Mouse (Mus musculus): ENCODE data around the gene Galnt17.

Galnt17 gene

DNA sequence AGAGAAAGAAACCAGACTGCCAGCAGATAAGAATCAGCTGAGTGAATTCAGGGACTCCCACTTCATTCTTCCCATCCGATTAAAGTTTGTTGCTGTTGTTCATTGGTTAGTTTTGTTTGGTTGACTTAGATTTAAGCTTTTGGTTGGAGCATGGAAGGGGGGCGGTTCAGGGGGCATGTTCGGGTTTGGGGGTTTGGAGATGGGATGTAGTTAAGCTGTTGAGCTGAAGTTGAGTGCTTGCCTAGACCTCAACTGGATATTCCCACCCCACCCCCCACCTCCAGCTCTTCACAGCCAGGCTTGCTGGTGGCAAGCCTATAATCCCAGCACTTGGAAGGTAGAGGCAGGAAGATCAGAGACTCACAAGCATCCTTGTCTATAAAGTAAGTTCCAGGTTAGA is at the start of gene Galnt17:
Gene Galnt17, minus strand, starts transcription at position 101 of the 400 bp plus-strand sequence.
- DNase-seq, result no peak

DNA sequence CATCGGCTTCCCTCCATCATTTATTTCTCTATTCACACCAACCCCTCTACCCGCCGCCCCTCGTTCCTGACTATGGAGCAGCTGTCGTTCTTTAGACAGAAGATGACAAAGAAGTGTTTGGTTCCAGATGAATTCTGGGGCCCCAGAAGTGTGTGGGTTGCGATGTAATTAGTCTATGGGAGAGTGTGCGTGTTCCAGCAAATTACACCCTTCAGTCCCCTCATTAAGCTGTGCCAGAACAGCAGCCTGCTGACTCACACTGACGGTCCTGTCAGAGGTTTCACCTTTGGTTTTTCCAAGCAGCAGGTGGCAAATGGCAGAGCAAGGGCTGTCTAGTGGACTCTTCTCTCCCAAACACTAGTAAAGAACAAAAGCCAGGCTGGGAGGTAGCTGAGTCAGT is 26.2 kb upstream of the Galnt17 start:
- no peak for DNase-seq

DNA sequence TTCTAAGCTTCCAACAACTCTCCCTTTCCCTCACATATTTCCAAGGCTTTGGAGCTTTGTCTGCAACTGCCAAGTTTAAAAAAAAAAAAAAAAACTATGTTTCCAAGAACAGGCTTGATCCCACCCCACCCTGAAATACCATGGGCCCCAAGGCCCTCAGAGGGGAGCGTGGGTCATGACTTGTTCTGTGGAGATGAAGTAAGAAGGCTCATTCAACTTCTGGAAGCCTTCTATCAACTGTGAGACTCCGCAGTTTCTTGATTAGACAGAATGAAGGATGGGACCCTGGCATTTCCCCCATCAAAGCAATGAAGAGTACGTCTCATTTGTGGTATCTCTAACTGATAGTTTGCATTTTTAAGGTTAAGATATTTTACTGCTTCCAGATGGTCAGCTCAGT is 13.0 kb upstream of the Galnt17 start:
- DNase-seq, result peak; percentile 36

DNA sequence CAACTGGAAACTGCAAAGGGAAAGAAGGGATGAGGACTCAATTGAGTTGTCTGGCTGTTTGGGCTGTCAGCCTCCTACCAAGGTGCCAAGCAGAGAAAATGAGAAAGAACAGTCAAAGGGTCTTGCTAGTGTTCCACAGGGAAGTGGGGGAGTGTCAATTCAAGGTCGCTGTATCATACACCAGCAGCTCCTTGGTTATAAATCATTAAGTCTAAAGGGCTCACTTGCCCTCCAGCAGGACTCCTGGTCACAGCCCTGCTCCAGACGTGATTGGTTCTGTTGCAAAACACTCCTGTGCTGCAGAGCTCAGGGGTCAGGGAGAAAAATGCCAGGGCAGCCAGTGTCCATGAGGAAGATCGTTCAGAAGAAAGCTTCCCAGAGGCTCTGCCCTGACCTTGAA is 11.3 kb upstream of the Galnt17 start:
- DNase-seq, result no peak

DNA sequence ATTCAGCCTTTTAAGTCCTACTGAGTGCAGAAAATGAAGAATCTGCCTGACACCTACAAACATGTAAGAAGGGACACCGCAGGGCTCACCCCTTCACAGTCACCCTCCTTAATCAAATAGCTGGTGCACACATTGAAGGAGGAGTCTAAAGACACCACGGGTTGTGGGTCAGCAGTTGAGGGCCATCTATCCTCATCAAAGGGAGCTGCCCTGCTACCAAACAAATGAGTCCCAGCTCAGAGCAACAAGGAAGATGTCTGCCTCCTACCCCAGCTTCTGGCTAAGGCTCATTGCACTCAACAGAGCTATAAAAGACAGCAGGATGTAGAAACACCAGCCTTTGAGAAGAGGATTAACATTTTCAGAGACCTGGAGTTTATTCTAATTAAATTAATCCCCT is 10.8 kb upstream of the Galnt17 start:
- no peak for DNase-seq

DNA sequence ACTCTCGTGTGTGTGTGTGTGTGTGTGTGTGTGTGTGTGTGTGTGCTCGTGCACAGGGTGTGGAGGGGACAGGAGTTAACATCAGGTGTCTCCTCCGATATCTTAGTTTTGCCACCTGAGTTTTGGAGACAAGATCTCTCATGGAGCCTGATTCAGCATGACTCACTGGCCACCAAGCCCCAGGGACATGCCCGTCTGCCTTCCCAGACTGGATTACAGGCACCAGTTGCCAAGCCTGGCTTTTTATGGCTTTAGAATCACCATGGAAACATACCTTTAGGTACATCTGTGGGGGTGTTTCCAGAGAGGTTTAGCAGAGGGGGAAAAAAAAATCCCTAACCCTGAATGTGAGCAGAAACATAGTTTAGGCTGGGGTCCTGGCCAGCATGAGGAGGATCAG is 6.7 kb upstream of the Galnt17 start:
- DNase-seq, result no peak

DNA sequence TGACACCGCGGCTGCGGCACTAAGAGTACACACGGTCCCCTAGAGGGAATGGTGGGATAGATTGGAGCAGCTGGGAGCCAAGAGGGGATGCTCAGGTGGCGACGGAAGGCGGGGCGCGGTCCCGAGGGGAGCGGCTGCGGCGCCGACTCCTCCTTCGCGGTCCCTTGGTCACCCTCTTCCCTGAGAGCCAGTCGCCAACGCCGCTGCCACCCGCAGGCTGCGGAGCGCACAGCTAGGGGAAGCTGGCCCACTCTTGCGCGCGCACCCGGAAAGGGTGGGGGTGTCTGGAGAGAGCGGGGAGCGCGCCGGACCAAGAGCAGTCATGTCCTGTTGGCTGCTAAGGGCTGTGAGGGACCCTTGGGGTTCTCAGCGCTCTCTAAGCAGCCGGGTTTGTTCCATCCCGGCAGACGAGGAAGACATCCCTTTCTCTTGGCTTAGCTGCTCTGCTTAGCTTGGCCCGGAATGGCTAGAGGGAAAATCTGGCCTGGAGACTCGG is 593 bp downstream of the Galnt17 start:
- peak; percentile 75 for DNase-seq

DNA sequence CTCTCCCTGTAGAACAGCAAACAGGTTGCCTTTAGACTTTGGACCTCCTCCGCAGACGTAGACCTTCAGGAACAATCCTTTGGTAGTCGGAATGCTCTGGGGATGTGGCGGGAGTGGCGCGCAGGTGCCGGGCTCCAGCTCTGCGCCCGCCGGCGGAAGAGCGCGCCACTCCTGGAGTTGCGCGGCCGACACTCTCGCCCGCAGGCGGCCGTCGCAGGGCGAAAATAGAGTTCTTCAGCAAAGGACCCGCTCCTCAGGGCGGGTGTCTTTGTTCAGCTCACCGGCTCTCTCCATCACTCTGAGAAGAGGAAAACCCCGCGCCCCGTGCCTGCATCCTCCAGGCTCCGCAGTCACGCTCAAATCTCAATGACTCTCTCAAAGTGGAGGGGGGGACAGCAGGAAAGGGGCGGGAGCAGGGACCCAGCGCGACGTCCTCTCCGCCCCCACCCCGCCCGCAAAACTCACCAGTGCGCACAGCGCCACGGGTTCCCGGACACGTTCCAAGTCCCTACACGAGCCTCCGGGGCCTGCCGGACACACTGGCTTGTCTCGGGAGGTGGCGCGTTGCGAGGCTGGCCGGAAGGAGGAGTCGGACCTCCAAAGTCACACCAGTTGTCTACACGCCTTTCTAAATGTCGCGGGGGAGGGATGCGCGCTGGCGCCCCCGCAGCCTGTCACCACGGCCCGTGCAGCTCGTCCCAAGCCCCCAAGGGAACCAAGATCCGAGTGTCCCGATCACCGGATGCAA is 1.2 kb downstream of the Galnt17 start:
- peak; percentile 57 for DNase-seq

DNA sequence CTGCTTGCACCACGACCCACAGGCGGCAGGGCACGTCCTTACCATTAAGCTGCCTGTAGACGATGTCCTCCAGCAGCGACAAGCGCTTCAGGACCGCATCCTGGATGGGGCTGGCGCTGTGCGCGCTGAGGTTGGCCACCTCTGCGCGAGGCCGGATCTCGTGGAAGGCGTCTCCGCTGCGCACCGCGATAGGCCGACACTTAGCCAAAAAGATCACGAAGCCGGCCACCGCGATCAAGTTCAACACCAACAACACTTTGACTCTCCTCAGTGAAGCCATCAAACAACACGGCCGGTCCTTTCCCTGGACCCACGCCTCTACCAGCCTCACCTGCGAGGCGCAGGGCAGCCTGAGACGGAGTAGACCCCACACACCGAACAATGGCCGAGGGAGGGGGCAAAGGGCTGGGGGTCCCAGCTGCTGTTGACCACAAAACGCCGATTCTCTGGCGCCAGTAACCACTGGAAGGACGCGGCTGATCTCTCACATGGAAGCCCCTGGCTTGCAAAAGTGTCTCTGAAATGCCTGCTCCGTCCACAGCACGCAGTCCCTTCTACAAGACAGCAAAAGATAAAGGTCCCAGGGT is 1.9 kb downstream of the Galnt17 start:
- peak; percentile 12 for DNase-seq

DNA sequence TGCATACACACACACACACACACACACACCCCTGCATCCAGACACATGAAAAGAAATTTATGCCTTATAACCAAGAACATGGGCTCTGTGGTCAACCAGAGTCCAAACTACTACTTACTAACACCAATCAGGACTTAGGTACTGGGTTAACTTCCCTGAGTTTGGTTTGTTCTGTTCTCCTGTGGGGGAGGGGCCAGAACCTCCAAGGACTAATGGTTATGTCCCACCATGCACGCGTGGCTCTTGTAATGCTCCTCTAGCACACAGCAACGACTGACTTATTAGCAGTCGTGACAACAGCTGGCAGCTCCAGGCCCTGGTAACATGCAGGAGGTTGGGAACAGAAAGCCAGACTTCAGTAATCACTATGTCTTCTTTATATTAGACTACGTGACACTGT is 3.1 kb downstream of the Galnt17 start:
- no peak for DNase-seq

DNA sequence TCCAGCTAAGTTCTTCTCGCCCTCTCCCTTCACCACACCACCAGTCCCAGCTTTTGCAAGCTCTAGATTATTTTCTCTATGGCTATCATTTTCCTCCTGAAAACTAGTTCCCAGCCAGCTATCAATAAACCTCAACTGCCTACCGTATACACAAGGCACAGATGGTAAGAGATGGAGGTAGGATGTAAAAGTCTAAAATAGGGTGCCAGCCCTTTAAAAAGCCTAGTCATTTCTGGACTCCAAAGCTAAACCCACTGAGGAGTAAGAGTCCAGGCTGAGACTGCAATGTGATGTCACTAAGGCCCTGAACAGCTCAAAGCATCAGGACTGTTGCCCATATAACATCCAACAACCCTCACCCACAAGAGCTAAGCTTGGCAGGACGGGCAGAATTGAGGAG is 6.8 kb downstream of the Galnt17 start:
- no peak for DNase-seq

DNA sequence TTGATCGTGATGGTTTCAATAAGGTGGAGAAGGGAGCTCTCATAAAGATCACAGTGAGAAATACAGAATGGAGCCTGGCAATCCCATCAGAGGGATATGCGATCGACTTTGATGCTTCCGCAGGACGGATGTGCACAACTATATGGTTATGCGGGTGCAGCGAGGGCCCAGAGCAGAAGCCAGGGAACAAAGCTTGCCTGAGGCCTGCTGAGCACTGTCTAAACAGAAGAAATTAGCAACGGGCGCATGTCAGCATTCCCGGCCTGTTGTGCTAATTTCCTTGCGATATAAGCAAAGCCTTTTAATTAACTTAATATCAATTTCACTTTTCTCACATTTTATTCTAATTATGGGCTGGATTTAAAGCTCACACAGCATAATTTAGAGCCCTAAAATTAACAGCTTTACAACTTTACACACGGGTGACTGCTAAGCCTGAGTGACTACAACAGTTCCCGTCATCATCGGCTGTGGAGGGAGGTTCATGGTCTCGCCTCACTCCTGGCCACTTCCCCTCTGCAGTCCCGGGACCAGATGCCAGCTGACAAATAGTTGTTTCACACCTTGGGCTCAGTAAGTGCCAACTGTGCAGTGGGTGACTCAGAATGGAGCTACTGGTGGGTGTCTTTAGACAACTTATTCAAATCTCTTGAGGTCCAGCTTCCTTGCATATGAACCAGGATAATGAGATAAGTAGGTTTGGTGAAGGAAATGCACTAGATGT is 14.4 kb downstream of the Galnt17 start:
- no peak for DNase-seq

DNA sequence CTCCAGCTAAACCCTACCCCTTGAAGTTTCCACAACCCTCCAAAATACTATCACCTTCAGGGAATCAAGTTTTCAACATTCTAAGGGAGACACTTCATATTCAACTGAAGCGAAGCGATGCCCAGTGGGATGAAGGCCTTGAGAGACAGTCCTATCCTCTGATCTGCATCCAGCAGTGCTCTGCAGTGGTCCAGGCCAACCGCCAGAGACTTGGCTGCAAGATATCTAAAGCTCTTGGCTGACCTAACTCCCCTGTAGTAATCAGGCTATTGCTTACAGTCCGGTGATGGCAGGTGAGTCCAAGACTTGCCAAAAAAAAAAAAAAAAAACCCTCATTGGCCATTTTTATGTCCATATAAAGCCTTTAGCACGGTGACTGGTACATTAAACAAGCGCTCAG is 21.2 kb downstream of the Galnt17 start:
- DNase-seq, result no peak

DNA sequence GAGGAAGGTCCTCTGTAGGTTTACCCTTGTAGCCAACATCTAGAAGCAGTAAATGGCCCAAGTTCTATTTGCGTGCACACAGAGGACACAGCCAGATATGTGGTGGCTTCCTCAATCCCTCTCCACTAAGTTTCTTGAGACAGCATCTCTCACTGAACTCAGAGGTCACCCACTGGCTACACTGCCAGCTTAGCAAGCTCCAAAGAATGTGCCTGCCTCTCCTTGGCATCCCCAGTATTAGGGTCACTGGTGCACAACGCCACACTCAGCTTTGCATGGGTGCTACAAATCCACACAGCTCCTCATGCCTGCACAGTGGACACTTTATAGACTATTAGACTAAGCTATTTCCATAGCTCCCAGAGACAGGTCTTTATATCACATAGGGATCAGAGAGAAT is 21.6 kb downstream of the Galnt17 start:
- DNase-seq, result no peak

DNA sequence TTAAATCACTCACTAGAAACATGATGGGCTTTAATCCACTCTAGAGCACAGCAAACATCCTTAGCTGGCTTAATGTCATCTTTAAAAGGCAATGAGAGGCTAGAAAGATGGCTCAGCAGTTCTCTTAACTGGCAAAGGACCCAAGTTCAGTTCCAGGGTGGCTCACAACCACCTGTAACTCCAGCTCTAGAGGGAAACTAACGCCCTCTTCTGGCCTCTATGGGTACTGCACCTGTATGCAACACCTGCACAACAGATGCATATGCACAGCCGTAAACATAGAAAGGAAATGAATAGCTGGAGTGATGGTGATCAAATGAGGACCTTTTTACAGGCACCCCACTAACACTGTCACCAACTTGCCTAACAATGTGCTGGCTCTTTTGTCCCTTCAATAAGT is 27.9 kb downstream of the Galnt17 start:
- no peak for DNase-seq

DNA sequence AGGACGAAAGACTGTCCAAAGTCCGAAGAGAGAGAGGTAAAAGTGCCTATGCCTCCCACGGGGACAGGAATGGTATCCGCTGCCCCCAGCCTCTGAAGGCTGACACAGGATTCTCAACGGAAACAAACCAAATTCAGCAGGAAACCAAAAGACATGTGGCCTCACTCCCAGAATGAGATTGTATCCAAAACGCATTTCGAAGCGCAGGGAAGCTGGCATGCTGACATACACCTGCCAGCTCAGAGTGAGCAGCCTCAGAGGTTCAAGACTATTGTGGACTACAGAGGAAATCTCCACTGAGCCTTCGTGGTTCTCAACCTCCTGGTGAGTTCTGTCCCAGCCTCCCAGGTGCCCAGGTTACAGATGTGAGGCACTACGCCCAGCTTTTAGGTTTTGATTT is 29.0 kb downstream of the Galnt17 start:
- DNase-seq, result no peak

DNA sequence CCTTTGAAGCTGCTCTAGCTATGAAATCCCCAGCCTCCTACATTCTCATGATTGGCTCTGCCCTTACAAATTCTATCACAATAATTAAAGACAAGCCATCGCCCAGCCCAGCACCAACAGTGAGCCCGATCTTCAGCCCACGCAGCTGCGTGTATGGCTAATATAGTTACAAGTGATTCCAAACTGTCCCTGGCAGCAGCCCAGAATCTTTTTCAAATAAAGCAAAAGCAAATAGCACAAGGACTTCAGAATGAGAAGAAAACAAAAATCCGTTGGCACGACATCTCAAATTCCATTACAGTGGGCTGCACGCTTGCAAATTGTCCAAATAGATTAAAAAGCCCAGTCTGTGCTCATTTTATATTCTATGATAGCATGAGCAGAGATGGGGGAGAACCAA is 31.1 kb downstream of the Galnt17 start:
- peak; percentile 25 for DNase-seq

DNA sequence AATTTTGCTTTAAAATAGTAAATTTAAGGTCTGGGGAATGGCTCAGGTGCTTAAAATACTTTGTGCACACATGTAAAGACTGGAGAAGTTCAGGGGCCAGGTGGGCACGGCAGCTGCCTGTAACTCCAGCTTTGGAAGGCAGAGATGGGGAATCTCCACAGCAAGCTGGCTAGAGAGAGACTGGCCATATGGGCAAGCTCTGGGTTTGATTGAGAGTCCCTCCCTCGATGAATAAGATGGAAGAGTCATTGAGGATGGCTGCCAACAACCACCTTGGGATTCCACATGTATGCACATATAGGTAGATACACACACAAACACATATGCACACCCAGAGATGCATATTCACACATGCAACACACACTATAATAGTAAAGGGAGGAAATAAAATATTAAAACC is 42.0 kb downstream of the Galnt17 start:
- no peak for DNase-seq

DNA sequence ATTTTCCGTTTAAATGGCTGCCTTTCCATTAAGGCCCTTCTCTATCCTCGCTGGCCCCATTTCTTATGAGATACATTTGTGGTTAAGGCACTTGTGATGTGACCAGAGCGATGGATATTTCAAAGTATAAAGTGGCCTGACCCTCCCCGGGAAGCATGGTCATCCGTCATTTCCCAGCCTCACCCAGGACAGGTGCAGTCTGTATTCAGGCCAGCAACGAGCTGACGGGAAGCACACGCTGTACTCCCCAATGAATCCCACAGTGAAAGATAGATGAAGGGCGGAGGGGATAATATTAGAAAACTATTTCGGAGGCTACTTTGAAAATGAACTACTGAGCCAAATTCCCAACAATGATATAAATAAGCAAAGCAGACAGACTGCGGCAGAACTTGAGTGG is 44.2 kb downstream of the Galnt17 start:
- DNase-seq, result no peak

DNA sequence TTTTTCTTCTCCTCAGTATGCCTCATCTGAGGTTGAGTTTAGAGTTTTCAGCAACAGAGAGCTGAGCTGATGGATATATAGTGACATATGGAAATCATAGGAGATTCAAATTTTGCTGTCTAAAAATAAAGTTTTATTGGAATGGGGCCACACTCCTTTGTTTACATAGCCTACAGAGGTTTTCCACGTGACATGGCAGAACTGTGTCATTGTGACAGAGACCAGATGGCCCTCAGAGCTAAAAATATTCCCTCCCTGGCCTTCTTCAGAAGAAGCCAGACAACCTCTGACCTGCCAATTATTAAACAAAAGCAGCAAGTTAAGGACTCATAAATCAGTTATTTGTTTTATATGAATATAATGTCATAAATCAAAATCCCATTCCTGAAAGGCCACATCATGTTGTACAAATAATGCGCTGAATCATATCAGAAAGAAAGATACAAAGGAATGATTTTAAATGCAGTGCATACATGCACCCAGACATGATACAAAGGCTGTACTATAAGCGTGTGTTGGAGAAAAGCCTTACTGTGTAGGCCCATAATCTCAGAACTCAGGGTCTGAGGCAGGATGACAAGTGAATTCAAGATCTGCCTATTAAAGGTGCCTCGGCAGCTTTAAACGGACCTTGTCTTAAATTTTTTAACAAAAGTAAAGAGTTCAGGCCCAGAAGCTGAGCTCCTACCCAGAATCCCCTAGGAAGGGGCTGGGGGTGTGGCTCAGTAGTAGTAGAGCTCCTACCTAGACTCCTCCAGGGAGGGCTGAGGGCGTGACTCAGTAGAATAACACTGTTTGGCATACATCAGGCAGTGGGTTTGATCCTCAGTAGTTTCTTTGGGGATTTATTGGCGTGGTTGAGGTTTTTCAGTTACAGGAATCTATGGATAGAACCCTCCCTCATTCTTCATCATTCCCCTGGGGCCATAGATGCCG is 57.3 kb downstream of the Galnt17 start:
- DNase-seq, result peak; percentile 51

DNA sequence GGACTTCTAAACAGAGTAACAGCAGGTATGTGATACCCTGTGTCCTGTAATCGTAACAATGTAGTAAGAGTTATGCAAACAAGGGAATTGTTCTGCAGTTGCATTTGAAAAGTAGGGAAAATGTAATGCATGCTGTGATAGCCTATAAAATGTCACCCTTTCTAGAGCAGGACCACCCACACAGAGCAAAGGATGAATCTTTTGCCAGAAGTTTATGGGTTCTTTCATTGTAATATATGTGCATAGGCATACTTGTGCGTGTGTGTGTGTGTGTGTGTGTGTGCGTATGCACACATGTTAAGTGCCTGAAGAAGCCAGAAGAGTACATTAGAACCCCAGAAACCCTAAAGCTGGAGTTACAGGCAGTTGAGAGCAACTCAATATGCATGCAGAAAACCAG is 59.9 kb downstream of the Galnt17 start:
- no peak for DNase-seq

DNA sequence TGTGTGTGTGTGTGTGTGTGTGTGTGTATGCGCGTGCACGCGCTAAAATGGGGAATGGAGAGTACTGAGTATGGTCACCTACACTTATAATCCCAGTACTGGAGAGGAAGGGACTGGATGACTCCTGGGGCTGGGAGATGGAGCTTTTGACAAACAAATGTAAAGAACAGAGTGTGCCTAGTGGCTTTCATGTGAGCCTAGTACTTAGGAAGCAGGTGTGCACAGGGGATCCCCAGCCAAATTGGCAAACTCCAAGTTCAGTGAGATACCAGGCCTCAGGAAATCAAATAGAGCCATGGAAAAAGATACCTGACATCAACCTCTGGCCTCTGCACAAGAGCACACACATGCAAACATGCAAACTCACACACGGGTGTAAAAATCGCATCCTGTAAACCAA is 61.7 kb downstream of the Galnt17 start:
- DNase-seq, result no peak

DNA sequence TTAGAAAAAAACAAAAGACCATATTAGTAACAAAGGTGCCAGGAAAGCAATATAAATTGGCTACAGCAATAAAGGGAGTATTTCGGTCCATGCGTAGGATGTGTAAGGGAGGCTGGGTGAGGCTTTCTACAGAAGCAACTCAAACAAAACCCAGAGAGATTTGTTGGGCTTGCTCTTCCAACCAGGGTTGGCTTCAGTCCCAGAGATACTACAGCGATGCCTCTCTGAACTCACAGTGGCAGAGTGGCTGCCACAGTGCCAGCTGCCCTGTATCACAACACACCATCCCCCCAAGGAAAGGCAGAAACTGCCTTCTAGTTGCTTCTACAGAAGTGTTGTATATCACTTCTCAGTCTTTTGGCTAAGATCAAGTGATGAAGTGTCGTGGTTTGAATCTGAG is 66.6 kb downstream of the Galnt17 start:
- DNase-seq, result no peak

All from kidney, postnatal 14 days (tissue).